Mouse (Mus musculus) cerebellum, postnatal 10 days (tissue): Measurements from ENCODE around the gene Cyp2c23.
A peak's percentile ranks its signal among the peaks of the same experiment; 100 is the strongest.

Experiments
- DNase-seq, 2 experiments: peaks; one replicate each; pipeline ENCODE4 v3.0.0; 2021; ENCODE audit warnings: mixed read lengths in 2 of 2

Cyp2c23 gene

DNA sequence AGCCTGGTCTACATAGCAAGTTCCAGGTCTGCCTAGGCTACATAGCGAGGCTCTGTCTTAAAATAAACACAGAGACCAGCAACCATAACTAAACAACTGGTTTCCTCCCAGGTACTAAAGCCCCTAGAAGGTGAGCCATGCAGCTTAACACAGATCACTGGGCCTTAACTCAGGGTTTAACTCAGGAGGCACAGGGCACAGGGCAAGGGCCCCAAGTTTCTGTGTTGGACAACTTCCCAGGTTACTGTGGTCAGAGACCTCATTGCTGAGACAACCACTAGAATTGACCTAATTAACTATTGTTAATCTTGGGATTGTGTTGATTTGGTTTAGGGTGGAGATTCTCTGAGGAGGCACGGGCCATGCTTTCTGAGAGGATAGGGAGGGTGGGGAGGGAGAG lies 62.5 kb downstream of the Cyp2c23 start:
- DNase-seq = no peak

DNA sequence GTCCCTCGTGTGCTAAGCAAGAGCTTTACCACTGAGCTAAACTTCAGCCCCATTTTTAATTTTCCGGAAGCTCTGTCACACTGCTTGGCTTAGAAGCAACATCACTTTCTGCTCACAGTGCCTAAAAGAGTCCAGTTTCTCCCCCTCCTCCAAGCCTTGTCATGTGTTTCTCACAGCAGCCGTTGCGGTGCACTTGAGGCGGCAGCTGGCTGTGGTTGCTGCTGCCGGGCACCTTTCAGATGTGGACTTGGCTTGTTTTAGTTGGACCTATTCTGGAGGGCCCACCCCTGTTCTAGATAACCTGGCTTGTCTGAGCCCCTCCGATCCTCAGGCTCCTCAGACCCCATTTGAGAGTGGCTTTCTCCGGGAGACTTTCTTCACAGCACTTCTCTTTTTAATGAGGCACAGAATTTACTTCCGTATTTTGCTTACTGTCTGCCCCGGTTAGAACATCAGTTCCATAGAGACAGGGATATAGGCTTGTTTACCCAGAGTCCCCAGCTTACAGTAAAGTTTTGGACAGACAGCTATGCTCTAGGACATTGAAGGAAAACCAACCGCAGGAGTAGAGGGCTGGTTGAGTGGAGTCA lies 63.4 kb downstream of the Cyp2c23 start:
- DNase-seq = no peak

DNA sequence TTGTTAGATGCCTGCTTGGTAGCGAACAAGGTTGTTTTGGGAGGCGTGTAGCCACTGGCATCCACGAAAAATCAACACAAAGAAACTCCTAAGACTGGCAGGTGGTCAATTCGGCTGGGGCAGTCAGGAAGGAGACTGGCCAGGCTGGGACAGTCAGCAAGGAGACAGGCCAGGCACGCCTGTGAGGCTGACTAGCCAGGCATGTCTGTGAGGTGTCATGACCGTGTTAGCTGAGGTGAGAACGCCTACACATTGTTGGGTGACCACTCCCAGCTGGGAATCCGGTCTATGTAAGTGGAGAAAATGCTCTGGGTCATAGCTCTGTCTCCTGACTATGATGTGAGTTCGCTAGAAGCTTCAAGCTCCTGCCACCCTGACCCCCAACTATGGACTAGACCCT lies 66.2 kb downstream of the Cyp2c23 start:
- DNase-seq = no peak

DNA sequence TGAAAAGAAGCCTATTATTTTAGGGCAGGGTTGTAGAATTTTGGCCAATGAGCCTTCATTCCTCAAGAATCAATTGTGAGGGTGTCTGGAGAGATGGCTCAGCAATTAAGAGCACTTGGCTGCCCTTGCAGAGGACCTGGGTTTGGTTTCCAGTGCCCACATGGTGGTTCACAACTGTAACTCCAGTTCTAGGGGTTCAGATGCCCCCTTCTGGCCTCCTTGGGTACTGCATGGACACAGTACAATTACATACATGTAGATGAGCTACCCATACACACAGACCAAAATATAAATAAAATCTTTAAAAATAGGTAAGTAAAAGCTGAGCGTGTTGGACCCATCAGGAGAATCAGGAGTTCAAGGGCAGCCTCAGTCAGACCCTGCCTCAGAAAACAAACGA lies 67.8 kb downstream of the Cyp2c23 start:
- DNase-seq = no peak

DNA sequence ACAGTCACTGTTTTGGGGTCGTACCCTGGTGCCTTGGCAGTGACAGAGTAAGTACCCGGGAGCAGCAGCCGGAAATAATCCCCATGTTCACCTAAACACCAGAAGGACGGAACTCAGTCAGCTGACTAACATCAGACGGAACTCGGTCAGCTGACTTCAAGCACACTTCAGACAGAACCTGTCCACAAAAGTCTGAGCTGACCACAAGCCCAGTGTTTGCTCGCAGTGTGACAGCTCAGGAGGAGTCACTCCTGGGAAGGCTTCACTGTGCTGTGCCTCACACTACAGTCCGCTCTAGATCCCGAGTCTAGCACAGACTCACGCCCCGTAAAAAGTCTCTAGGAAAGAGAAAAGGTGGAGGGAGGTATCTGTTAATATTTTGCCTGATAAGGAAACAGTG lies 69.0 kb downstream of the Cyp2c23 start:
- no peak for DNase-seq

DNA sequence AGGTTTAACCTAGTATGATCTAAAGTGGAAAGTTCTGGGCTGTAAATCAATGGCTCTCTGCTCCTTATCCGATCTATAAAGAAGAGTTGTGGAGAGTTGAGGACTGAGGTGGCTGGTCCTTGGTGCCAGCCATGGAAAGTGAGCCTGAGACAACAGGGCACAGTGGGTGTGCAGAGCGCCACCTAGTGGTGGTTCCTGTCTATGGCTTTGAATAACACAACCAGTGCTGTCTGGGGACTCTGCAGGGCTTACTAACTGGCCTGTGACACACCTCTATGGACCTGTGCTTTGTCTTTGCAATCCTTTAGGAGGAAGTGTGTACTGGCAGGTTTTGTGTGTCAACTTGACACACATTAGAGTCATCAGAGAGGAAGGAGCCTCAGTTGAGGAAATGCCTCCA lies 69.8 kb downstream of the Cyp2c23 start:
- DNase-seq = peak; percentile 76 to 78

DNA sequence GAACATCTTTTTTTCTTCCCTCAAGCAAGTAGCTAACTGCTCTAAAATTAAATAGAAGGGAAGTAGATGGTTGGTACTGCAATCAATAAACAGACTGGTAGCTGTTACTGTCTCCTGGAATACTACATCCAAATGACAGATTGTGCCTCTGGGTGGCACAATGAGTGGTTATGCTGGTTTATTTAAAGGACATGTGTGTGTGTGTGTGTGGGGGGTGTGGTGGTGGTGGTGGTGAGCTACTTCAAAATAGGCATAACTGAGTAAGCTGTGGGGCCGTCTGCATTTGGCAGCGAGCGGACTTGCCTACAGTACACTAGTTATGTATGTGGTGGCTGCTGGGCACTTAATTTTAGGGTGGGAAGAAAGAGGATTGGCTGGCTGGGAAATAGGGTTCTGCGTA lies 71.1 kb downstream of the Cyp2c23 start:
- DNase-seq = peak in 1 of 2 experiments; percentile 17

DNA sequence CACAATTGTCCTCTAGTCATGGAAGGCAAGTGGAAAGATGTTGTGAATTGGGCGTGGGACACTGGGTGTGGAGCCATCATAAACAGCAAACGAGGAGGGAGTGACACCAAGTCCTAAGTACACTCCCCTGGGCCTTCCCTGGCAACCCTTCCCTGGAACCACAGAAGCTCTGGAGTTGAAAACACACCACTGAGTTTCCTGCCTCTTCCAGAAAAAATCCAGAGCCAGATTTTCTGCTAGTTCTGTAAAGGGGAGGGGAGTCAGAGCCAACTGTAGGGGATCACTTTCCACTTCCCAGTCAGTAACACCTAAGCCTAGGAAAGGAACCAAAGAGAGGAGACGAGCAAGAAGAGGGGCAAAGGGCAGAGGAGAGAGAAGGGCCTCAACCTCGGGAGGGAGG lies 71.6 kb downstream of the Cyp2c23 start:
- DNase-seq = peak; percentile 19 to 27

DNA sequence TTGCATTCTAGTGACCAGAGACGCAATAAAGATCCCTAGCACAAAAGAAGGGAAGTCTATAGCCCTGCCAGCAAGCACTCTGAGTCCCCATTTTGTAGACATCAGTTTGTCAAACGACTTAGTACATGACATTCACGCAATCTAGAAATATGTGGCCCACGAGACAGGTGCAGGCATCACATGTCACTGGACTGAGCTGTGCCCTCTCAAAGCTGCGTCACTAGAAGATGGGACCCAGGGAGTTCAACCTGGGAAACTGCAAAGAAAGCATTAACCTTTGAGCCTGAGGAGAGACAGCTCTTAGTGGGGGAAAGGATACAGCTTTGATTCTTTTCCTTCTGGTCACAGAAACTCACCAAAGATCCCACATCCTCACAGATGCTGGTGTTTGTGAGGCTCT lies 73.7 kb downstream of the Cyp2c23 start:
- no peak for DNase-seq
